Mouse (Mus musculus) intestine, postnatal 0 days (tissue): ENCODE results near the gene Tcf19. TPM values are rescaled to one million over a fixed set of nuclear protein-coding genes. Genes with fewer than 3 reads are reported as not detected.

ENCODE experiments used
- ATAC-seq: fragments of 200-750 bp; cut with Nextera tagmentation; 2 replicates; pipeline ENCODE4 v1.8.0; 2017; ENCODE audit warnings: mild to moderate bottlenecking, moderate TSS enrichment, moderate library complexity
- H3K27ac ChIP-seq: fragments of 300-500 bp; sonication (generic); 2 replicates; pipeline ENCODE4 v1.5.1; 2014; ENCODE audit warnings: mild to moderate bottlenecking, low read depth, low read length, moderate library complexity
- H3K27me3 ChIP-seq: fragments of 300-500 bp; sonication (generic); replicated peaks from 2 replicates; pipeline ENCODE4 v1.6.1; 2014; ENCODE audit warnings: low read length, mixed read lengths; ENCODE audit not compliant: control insufficient read depth, insufficient read depth
- H3K36me3 ChIP-seq: fragments of 300-500 bp; sonication (generic); 2 replicates; pipeline ENCODE4 v1.6.1; 2014; ENCODE audit warnings: mild to moderate bottlenecking, moderate library complexity; ENCODE audit not compliant: control insufficient read depth, insufficient read depth
- H3K4me1 ChIP-seq: fragments of 300-500 bp; sonication (generic); replicated peaks from 2 replicates; pipeline ENCODE4 v1.6.1; 2014; ENCODE audit warnings: antibody characterized with exemption, low read length, mixed read lengths; ENCODE audit not compliant: control insufficient read depth, insufficient read depth
- H3K4me2 ChIP-seq: fragments of 300-500 bp; sonication (generic); replicated peaks from 2 replicates; pipeline ENCODE4 v1.6.1; 2014; ENCODE audit warnings: low read depth, mild to moderate bottlenecking, moderate library complexity
- H3K4me3 ChIP-seq: fragments of 300-500 bp; sonication (generic); 2 replicates; pipeline ENCODE4 v1.5.1; 2014; ENCODE audit warnings: low read depth, low read length
- H3K9ac ChIP-seq: fragments of 300-500 bp; sonication (generic); 2 replicates; pipeline ENCODE4 v1.6.1; 2014; ENCODE audit warnings: mild to moderate bottlenecking, low read depth, low read length
- H3K9me3 ChIP-seq: fragments of 300-500 bp; sonication (generic); 2 replicates; pipeline ENCODE4 v1.6.1; 2016; ENCODE audit warnings: mixed run types; ENCODE audit not compliant: control insufficient read depth
- CTCF ChIP-seq: sonication (generic); IDR thresholded peaks from 2 replicates; pipeline ENCODE4 v1.5.1; 2016; ENCODE audit warnings: low read depth, mild to moderate bottlenecking, control low read depth, antibody characterized with exemption, moderate library complexity
- WGBS: fragments of 180-500 bp; shearing (Covaris S2); extraction: QIAGEN DNeasy Blood & Tissue Kit; methylation state at CpG from one replicate; pipeline ENCODE4 v1.1.7; 2014; 5-methylcytosine and 5-hydroxymethylcytosine counted together
- polyA plus RNA-seq: library from polyadenylated mRNA; unstranded; fragments of >200 nt; fragmentation: Nextera tagmentation; extraction: Ambion mirVana; gene quantifications from 2 replicates; pipeline ENCODE4 v1.2.1, GENCODE M21; 2015

Tcf19 gene
- polyA plus RNA-seq, 1 experiment from 2014 or later = 24.2 TPM

GRCm38 (mm10) chr17:35548636-35549035 is 32.0 kb upstream of the Tcf19 start:
- no peaks in the 10 kb centered on the region for H3K36me3 ChIP-seq
- H3K9ac ChIP-seq = no peak overlapping the region
- H3K4me3 ChIP-seq = no peak overlapping the region
- H3K4me2 ChIP-seq = no peak overlapping the region
- no peaks in the 10 kb centered on the region for H3K4me1 ChIP-seq
- no peak for ATAC-seq
- no peaks in the 10 kb centered on the region for H3K9me3 ChIP-seq
- TF ChIP-seq CTCF = no peak
- H3K27me3 ChIP-seq = no peaks in the 10 kb centered on the region
- WGBS = 36% methylated on average over 5 of the region's 5 CpGs
- H3K27ac ChIP-seq = no peak overlapping the region

- TF ChIP-seq CTCF = 0 out of 2 replicates have a peak, but pooled peaks have one; percentile 24
- no peak overlapping the region for H3K4me3 ChIP-seq
- H3K36me3 ChIP-seq = no peaks in the 10 kb centered on the region
- 69% methylated on average over 2 of the region's 2 CpGs for WGBS
- H3K27ac ChIP-seq = no peak overlapping the region
- H3K4me1 ChIP-seq = no peaks in the 10 kb centered on the region
- no peak overlapping the region for H3K4me2 ChIP-seq
- H3K27me3 ChIP-seq = no peaks in the 10 kb centered on the region
- ATAC-seq = no peak
- H3K9ac ChIP-seq = no peak overlapping the region
- no peaks in the 10 kb centered on the region for H3K9me3 ChIP-seq
Measured at GRCm38 (mm10) chr17:35547465-35547864, 30.8 kb upstream of the Tcf19 start.

GRCm38 (mm10) chr17:35544680-35545079 is 28.1 kb upstream of the Tcf19 start:
- H3K9me3 ChIP-seq = no peaks in the 10 kb centered on the region

GRCm38 (mm10) chr17:35544001-35544400 is 27.4 kb upstream of the Tcf19 start:
- no peak for ATAC-seq
- H3K9me3 ChIP-seq = no peaks in the 10 kb centered on the region
- TF ChIP-seq CTCF = no peak
- 71% methylated on average over 6 of the region's 6 CpGs for WGBS
- no peak overlapping the region for H3K4me3 ChIP-seq
- no peaks in the 10 kb centered on the region for H3K36me3 ChIP-seq
- no peaks in the 10 kb centered on the region for H3K27me3 ChIP-seq
- no peak overlapping the region for H3K9ac ChIP-seq
- no peak overlapping the region for H3K4me2 ChIP-seq
- no peak overlapping the region for H3K27ac ChIP-seq
- no peaks in the 10 kb centered on the region for H3K4me1 ChIP-seq

More at GRCm38 (mm10) chr17:35544680-35545079, 28.1 kb upstream of the Tcf19 start:
- Histone ChIP-seq H3K36me3 (no peaks in the 10 kb centered on the region), H3K27ac (no peak overlapping the region), H3K4me2 (no peak overlapping the region), H3K27me3 (no peaks in the 10 kb centered on the region), H3K9ac (no peak overlapping the region), H3K4me1 (no peaks in the 10 kb centered on the region), H3K4me3 (no peak overlapping the region)
- peak; percentile 81 for TF ChIP-seq CTCF
- WGBS = 37% methylated on average over 6 of the region's 6 CpGs
- ATAC-seq = peak; percentile 35; the same call in 1 of the 2 replicates

- Histone ChIP-seq H3K4me1 (no peaks in the 10 kb centered on the region), H3K9me3 (no peaks in the 10 kb centered on the region), H3K9ac (no peak overlapping the region), H3K4me2 (no peak overlapping the region), H3K27ac (no peak overlapping the region), H3K36me3 (no peaks in the 10 kb centered on the region), H3K27me3 (no peaks in the 10 kb centered on the region), H3K4me3 (no peak overlapping the region)
- 51% methylated on average over 14 of the region's 14 CpGs for WGBS
- no peak for ATAC-seq
- no peak for TF ChIP-seq CTCF
Measured at GRCm38 (mm10) chr17:35543412-35543861, 26.8 kb upstream of the Tcf19 start.

- H3K36me3 ChIP-seq = no peaks in the 10 kb centered on the region
- H3K9me3 ChIP-seq = no peaks in the 10 kb centered on the region
- H3K4me2 ChIP-seq = no peak overlapping the region
- 76% methylated on average over 15 of the region's 15 CpGs for WGBS
- TF ChIP-seq CTCF = no peak
- no peaks in the 10 kb centered on the region for H3K27me3 ChIP-seq
- H3K27ac ChIP-seq = no peak overlapping the region
- H3K9ac ChIP-seq = no peak overlapping the region
- no peaks in the 10 kb centered on the region for H3K4me1 ChIP-seq
- ATAC-seq = no peak
- no peak overlapping the region for H3K4me3 ChIP-seq
Measured at GRCm38 (mm10) chr17:35542761-35543411, 26.3 kb upstream of the Tcf19 start.

GRCm38 (mm10) chr17:35539540-35539939 is 22.9 kb upstream of the Tcf19 start:
- Histone ChIP-seq H3K4me2 (no peak overlapping the region), H3K27ac (no peak overlapping the region), H3K36me3 (no peaks in the 10 kb centered on the region), H3K27me3 (no peaks in the 10 kb centered on the region), H3K9me3 (no peaks in the 10 kb centered on the region), H3K4me3 (no peak overlapping the region), H3K9ac (no peak overlapping the region), H3K4me1 (no peaks in the 10 kb centered on the region)
- ATAC-seq = no peak
- TF ChIP-seq CTCF = no peak
- 62% methylated on average over 10 of the region's 10 CpGs for WGBS
